Mouse (Mus musculus): ENCODE results near the gene Tfap2c. TPM values are rescaled to one million over a fixed set of nuclear protein-coding genes. Genes with fewer than 3 reads are reported as not detected.

Gene Tfap2c
- polyA plus RNA-seq, 1 experiment = not detected

DNA sequence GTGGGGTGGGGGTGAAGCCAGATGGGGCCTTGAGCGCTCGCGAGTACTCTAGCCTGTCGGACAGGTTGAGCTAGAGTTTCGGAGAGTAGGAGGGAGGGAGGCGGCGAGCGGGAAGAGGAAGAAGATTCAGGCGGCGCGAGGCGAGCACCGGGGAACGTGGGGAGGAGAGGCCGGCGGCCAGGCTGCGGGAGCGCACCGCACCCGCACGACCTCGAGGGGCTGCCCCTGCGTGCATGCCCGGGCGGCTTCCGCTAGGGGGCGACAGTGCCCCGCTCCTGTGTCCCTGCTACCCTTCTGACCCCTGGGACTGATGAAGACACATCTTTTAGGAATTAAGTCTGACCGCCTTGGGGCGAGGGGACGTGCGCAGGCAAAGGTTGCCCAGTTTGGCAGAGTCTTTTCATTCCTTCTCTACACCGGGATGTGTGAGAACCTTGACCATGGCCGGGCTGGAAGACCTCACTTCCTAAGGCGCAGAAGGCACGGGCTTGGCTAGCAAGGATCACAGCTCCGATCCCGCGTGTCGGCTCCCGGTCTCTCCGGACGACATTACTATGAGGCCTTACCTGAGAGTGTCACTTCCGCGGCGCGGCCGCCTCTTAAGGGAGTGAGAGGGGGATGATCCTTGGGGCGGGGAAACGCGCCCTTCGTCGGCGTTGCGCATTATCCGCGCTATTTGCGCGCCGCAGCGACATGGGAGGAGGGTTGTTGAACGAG lies 1.1 kb downstream of the Tfap2c start:
- H3K4me3 ChIP-seq (ENCODE audit: insufficient read depth, low read length) = no peak overlapping the region; the same call in 1 of the 2 replicates
- no peaks in the 10 kb centered on the region for H3K4me1 ChIP-seq (ENCODE audit: control insufficient read depth, insufficient read depth, low read length)
- H3K27ac ChIP-seq (ENCODE audit: insufficient read depth, low read length) = no peak overlapping the region
- TF ChIP-seq POLR2A (IDR thresholded peaks at IDR 0.05; ENCODE audit: low read depth, low read length) = no peak
- TF ChIP-seq CTCF (IDR thresholded peaks at IDR 0.05; ENCODE audit: borderline replicate concordance, insufficient read depth, low read length) = peak; percentile 88

DNA sequence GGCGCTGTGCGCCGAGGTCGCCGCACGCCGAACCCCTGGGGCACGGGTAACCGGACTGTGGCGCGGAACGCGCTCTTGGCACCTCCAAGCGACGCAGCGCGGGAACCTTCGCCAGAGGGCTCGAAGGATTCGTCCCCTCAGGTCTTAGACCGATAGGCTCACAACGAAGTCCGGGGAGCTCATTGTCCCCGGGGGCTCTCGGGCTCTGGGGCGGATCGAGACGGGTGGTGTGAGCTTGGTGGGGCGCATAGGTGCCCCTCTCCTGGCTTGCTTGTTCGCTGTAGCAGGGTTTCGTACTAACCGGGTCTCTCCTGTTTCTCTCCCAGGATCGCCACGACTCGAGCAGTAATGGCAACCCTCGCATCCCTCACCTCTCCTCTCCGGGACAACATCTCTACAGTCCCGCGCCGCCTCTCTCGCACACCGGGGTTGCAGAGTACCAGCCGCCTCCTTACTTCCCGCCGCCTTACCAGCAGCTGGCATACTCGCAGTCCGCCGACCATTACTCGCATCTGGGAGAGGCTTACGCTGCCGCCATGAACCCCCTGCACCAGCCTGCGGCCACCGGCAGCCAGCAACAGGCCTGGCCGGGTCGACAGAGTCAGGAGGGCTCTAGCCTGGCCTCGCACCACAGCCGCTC lies 1.8 kb downstream of the Tfap2c start:
- TF ChIP-seq CTCF (IDR thresholded peaks at IDR 0.05; ENCODE audit: borderline replicate concordance, insufficient read depth, low read length) = no peak
- H3K4me1 ChIP-seq (ENCODE audit: control insufficient read depth, insufficient read depth, low read length) = no peaks in the 10 kb centered on the region
- H3K27ac ChIP-seq (ENCODE audit: insufficient read depth, low read length) = no peak overlapping the region
- no peak overlapping the region; the same call in 1 of the 2 replicates for H3K4me3 ChIP-seq (ENCODE audit: insufficient read depth, low read length)

GRCm38 (mm10) chr2:172551872-172552271 lies 2.5 kb downstream of the Tfap2c start:
- H3K27ac ChIP-seq (ENCODE audit: insufficient read depth, low read length) = no peak overlapping the region
- H3K4me1 ChIP-seq (ENCODE audit: control insufficient read depth, insufficient read depth, low read length) = no peaks in the 10 kb centered on the region
- TF ChIP-seq POLR2A (IDR thresholded peaks at IDR 0.05; ENCODE audit: low read depth, low read length) (no peak), CTCF (IDR thresholded peaks at IDR 0.05; ENCODE audit: borderline replicate concordance, insufficient read depth, low read length) (no peak)
- H3K4me3 ChIP-seq (ENCODE audit: insufficient read depth, low read length) = no peak overlapping the region

DNA sequence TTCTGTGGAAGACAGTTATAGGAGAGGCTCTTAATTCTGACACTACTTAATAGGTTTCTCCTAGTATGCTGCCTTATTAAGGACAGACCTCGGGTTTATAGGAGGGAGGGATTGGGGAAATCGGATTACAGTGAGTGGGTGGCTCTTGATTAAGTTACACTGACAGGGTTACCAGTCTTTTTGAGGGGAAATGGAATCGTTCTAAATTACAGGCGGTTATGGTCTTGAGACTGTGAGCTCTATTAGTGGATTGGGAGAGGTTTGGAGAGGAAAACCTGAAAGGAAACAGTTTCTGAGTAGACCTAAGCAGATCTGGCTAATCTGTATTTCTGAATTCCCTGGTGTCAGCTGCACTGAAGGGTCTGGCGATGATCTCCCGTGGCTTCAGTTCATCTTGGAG lies 3.3 kb downstream of the Tfap2c start:
- Histone ChIP-seq H3K4me3 (ENCODE audit: insufficient read depth, low read length) (no peak overlapping the region), H3K27ac (ENCODE audit: insufficient read depth, low read length) (no peak overlapping the region), H3K4me1 (ENCODE audit: control insufficient read depth, insufficient read depth, low read length) (no peaks in the 10 kb centered on the region)
- TF ChIP-seq POLR2A (IDR thresholded peaks at IDR 0.05; ENCODE audit: low read depth, low read length) (no peak), CTCF (IDR thresholded peaks at IDR 0.05; ENCODE audit: borderline replicate concordance, insufficient read depth, low read length) (no peak)

- Histone ChIP-seq H3K4me1 (ENCODE audit: control insufficient read depth, insufficient read depth, low read length) (no peaks in the 10 kb centered on the region), H3K27ac (ENCODE audit: insufficient read depth, low read length) (no peak overlapping the region), H3K4me3 (ENCODE audit: insufficient read depth, low read length) (no peak overlapping the region)
- TF ChIP-seq CTCF (IDR thresholded peaks at IDR 0.05; ENCODE audit: borderline replicate concordance, insufficient read depth, low read length) = no peak
- no peak for TF ChIP-seq POLR2A (IDR thresholded peaks at IDR 0.05; ENCODE audit: low read depth, low read length)
Measured at GRCm38 (mm10) chr2:172554211-172554610, 4.8 kb downstream of the Tfap2c start.

- H3K4me1 ChIP-seq (ENCODE audit: control insufficient read depth, insufficient read depth, low read length) = no peaks in the 10 kb centered on the region
- no peak overlapping the region for H3K27ac ChIP-seq (ENCODE audit: insufficient read depth, low read length)
- no peak overlapping the region for H3K4me3 ChIP-seq (ENCODE audit: insufficient read depth, low read length)
- no peak for TF ChIP-seq POLR2A (IDR thresholded peaks at IDR 0.05; ENCODE audit: low read depth, low read length)
- no peak for TF ChIP-seq CTCF (IDR thresholded peaks at IDR 0.05; ENCODE audit: borderline replicate concordance, insufficient read depth, low read length)
Measured at GRCm38 (mm10) chr2:172558674-172559468, 9.5 kb downstream of the Tfap2c start.

DNA sequence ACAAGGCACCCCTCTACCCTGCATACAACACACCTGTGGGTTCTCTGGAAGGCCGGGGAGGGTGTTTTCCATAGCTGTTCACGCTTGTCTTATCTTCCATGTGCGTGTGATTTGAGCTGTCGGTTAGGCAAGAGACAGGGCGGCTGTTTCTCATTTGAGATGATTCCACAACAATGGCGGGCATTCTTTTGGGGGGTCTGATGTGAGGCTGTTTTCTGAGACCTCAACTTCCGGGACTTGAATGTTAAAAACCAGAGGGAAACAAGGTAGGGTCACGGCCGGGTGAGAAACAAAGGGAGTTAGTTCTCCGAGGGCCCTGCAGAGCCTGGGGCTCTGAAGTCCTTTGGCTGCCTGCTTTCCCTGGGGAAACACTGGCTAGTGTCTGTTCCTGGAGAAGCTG lies 11.6 kb downstream of the Tfap2c start:
- TF ChIP-seq CTCF (IDR thresholded peaks at IDR 0.05; ENCODE audit: borderline replicate concordance, insufficient read depth, low read length) (no peak), POLR2A (IDR thresholded peaks at IDR 0.05; ENCODE audit: low read depth, low read length) (no peak)
- H3K27ac ChIP-seq (ENCODE audit: insufficient read depth, low read length) = no peak overlapping the region
- no peak overlapping the region for H3K4me3 ChIP-seq (ENCODE audit: insufficient read depth, low read length)
- no peaks in the 10 kb centered on the region for H3K4me1 ChIP-seq (ENCODE audit: control insufficient read depth, insufficient read depth, low read length)

DNA sequence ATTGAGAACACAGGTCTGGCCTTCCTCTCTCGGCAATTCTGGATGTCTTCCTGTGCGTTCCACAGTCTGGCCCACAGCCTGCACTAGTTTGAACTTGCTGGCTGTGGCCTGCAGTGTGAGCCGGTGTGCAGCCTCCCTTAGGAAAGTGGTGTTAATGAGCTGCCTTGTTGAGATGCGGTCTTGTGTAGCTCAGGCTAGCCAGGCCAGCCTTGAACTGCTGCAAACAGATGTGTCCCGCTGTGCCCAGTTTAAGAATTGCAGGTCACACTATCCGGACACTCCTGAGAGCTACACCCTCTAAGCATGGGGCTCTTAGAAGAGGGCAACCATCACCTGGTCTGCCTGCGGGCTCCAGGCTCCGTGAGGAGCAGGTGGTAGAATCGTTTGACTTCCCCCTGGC lies 18.4 kb downstream of the Tfap2c start:
- Histone ChIP-seq H3K4me3 (ENCODE audit: insufficient read depth, low read length) (no peak overlapping the region), H3K4me1 (ENCODE audit: control insufficient read depth, insufficient read depth, low read length) (no peaks in the 10 kb centered on the region), H3K27ac (ENCODE audit: insufficient read depth, low read length) (no peak overlapping the region)
- TF ChIP-seq CTCF (IDR thresholded peaks at IDR 0.05; ENCODE audit: borderline replicate concordance, insufficient read depth, low read length) (no peak), POLR2A (IDR thresholded peaks at IDR 0.05; ENCODE audit: low read depth, low read length) (no peak)

- TF ChIP-seq POLR2A (IDR thresholded peaks at IDR 0.05; ENCODE audit: low read depth, low read length) = no peak
- no peak for TF ChIP-seq CTCF (IDR thresholded peaks at IDR 0.05; ENCODE audit: borderline replicate concordance, insufficient read depth, low read length)
- H3K27ac ChIP-seq (ENCODE audit: insufficient read depth, low read length) = no peak overlapping the region
- H3K4me1 ChIP-seq (ENCODE audit: control insufficient read depth, insufficient read depth, low read length) = no peaks in the 10 kb centered on the region
- H3K4me3 ChIP-seq (ENCODE audit: insufficient read depth, low read length) = no peak overlapping the region
Measured at GRCm38 (mm10) chr2:172568466-172568865, 19.1 kb downstream of the Tfap2c start.

All from embryonic fibroblast, embryonic 13.5 days (primary cell).